Mouse (Mus musculus): ENCODE measurements around the gene Ccdc60.

- TF ChIP-seq CTCF (IDR thresholded peaks at IDR 0.05; ENCODE audit: low read depth, low read length) (no peak), POLR2A (IDR thresholded peaks at IDR 0.05; ENCODE audit: borderline replicate concordance, low read depth, low read length) (no peak)
These were observed at the start of gene Ccdc60 for GRCm38 (mm10) chr5:116288849-116289570.
